17 mouse cellular contexts compared by ENCODE assay signal in the genomic region with DNA sequence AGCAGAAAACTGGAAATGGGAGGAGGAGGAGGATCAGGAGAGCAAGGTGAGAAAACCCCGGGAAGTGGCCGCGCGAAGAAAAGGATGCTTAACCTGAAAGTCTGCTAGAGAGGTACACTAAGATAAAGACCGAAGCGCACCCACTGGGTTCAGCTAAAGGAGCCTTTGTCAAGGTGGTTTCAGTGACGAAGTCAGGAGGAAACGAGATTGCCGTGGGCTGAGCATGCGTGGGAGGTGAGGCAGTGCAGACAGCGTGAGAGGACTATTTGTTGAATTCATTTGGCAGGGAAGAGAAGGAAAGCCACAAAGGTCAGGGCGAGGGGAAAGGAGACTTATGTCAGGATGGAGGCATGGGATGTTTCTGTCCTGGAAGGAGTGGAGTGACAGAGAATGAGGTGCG.
DNase-seq lines count a peak whose midpoint lies in the region; ATAC-seq and TF ChIP-seq lines count a peak whose summit lies in the region.
"Had no signal": no experiment of that assay in that cellular context is flagged by ENCODE, and none has a peak within 500 bp of the region (broad histone marks: within the 10 kb centered on the region; RNA-seq: fewer than 3 reads in every experiment).

No protein-coding gene starts in this region.

- H3K36me3 ChIP-seq in CH12.LX (replicated peaks in 1 of 2; ENCODE audit: control insufficient read depth in 1 of 2, insufficient read depth in 1 of 2, low read length in 1 of 2) = no peaks in the 10 kb centered on the region
- H3K36me3 ChIP-seq in heart, embryonic 12.5 days = no peaks in the 10 kb centered on the region
- H3K36me3 ChIP-seq: forebrain, embryonic 12.5 days; limb, embryonic 15.5 days had no signal

- H3K27ac ChIP-seq in left cerebral cortex, adult 2 months = no peak overlapping the region
- H3K27ac ChIP-seq in CH12.LX (ENCODE audit: insufficient read depth, low read depth) = no peak overlapping the region
- no peak overlapping the region for H3K27ac ChIP-seq in heart, embryonic 12.5 days (ENCODE audit: poor library complexity, severe bottlenecking)
- H3K27ac ChIP-seq: forebrain, embryonic 12.5 days; limb, embryonic 15.5 days had no signal

- intact Hi-C loops in left cerebral cortex, adult 2 months (cut with DNase I) = no loop called here
- intact Hi-C loops in left cerebral cortex, postnatal 14 days (cut with DNase I) = no loop called here

- no peak for TF ChIP-seq POLR2A in CH12.LX (IDR thresholded peaks at IDR 0.05; ENCODE audit: low read depth, low read length)

- no peak overlapping the region for H3K9ac ChIP-seq in CH12.LX (ENCODE audit: insufficient read depth, low read depth)
- H3K9ac ChIP-seq in heart, embryonic 12.5 days = no peak overlapping the region
- H3K9ac ChIP-seq: forebrain, embryonic 12.5 days; limb, embryonic 15.5 days had no signal

- no peak for TF ChIP-seq CTCF in left cerebral cortex, adult 2 months (IDR thresholded peaks at IDR 0.05)
- TF ChIP-seq CTCF in CH12.LX (conservative IDR thresholded peaks at IDR 0.05 in 1 of 2, IDR thresholded peaks at IDR 0.05 in 1 of 2; ENCODE audit: low read depth in 2 of 2, low read length in 2 of 2) = no peak

- ATAC-seq in heart, embryonic 12.5 days (ENCODE audit: insufficient number of reproducible peaks, low FRiP score) = no peak

- no peak overlapping the region for H3K4me3 ChIP-seq in left cerebral cortex, adult 2 months
- no peak overlapping the region for H3K4me3 ChIP-seq in CH12.LX (replicated peaks in 1 of 3; ENCODE audit: low read depth in 2 of 3, low read length in 2 of 3, poor library complexity in 1 of 3)
- H3K4me3 ChIP-seq in heart, embryonic 12.5 days = no peak overlapping the region
- H3K4me3 ChIP-seq: forebrain, embryonic 12.5 days; limb, embryonic 15.5 days; megakaryocyte, embryonic 14.5 days had no signal

- TF ChIP-seq EP300 in CH12.LX (IDR thresholded peaks at IDR 0.05; ENCODE audit: low read length) = no peak

- dilution Hi-C loops in CH12.LX (cut with MboI; ENCODE audit: extremely low pct_ligation_motif_present, extremely low pct_unique_long_range_greater_than_20kb, low sequenced_read_pairs) = no loop called here

- in situ Hi-C loops in CH12.LX (cut with MboI; ENCODE audit: low pct_ligation_motif_present, low pct_unique_long_range_greater_than_20kb, low sequenced_read_pairs) = no loop called here

- no peak overlapping the region for H3K4me2 ChIP-seq in CH12.LX (ENCODE audit: insufficient read depth, low read depth, poor library complexity, severe bottlenecking)
- no peak overlapping the region for H3K4me2 ChIP-seq in heart, embryonic 12.5 days
- H3K4me2 ChIP-seq: forebrain, embryonic 12.5 days; limb, embryonic 15.5 days had no signal

- H3K4me1 ChIP-seq in CH12.LX (ENCODE audit: control insufficient read depth in 1 of 2, insufficient read depth in 2 of 2) = peaks cover 6 to 22% of the 10 kb centered on the region in 2 experiments
- no peaks in the 10 kb centered on the region for H3K4me1 ChIP-seq in heart, embryonic 12.5 days (replicated peaks)
- H3K4me1 ChIP-seq: forebrain, embryonic 12.5 days; limb, embryonic 15.5 days; megakaryocyte, embryonic 14.5 days had no signal

- no peaks in the 10 kb centered on the region for H3K79me2 ChIP-seq in CH12.LX (replicated peaks; ENCODE audit: control insufficient read depth, extremely low read depth, insufficient read depth, poor library complexity, severe bottlenecking)

- no peak for TF ChIP-seq RAD21 in CH12.LX (IDR thresholded peaks at IDR 0.05; ENCODE audit: low read depth, low read length)

- H3K27me3 ChIP-seq in CH12.LX (replicated peaks) = no peaks in the 10 kb centered on the region
- H3K27me3 ChIP-seq in heart, embryonic 12.5 days (replicated peaks) = no peaks in the 10 kb centered on the region
- H3K27me3 ChIP-seq: forebrain, embryonic 12.5 days; limb, embryonic 15.5 days had no signal

- WGBS in heart, embryonic 12.5 days = 60% methylated on average over 13 of the region's 13 CpGs

- DNase-seq in left cerebral cortex, adult 2 months (ENCODE audit: extremely low spot score in 1 of 2, low spot score in 2 of 2) = peak; percentile 22 to 27
- no peak for DNase-seq in left cerebral cortex, adult 11 months (ENCODE audit: low spot score)
- no peak for DNase-seq in CH12.LX (ENCODE audit: extremely low read depth)
- peak; percentile 8 to 24 for DNase-seq in left cerebral cortex, postnatal 14 days (ENCODE audit: low spot score in 2 of 2)
- DNase-seq in thymus, postnatal 36 days = peak; percentile 8 to 17
- no peak for DNase-seq in spleen, postnatal 10 days (ENCODE audit: low spot score in 2 of 2)
- DNase-seq: adrenal gland, adult 8-10 months; cerebellum, adult 11 months; cerebellum, postnatal 25 days; heart, postnatal 4 days; kidney, adult 9 months; kidney, postnatal 36 days; lung, postnatal 14 days had no signal

- no peaks in the 10 kb centered on the region for H3K9me3 ChIP-seq in CH12.LX (replicated peaks; ENCODE audit: low read length)
- H3K9me3 ChIP-seq in heart, embryonic 12.5 days (replicated peaks) = no peaks in the 10 kb centered on the region
- H3K9me3 ChIP-seq: forebrain, embryonic 12.5 days; limb, embryonic 15.5 days had no signal

TF ChIP-seq in CH12.LX, 34 proteins besides CTCF, POLR2A, EP300 and RAD21:
- TF ChIP-seq NRF1 (IDR thresholded peaks at IDR 0.05; ENCODE audit: low read depth, low read length) (peak; percentile 68), MYC (IDR thresholded peaks at IDR 0.05; ENCODE audit: low read depth, low read length) (no peak)

Comparison
In these comparisons a context has a peak if more than half of its experiments do, and no peak if none do; other contexts are left out.
1. DNase-seq: peak in left cerebral cortex, adult 2 months (2 of 2), left cerebral cortex, postnatal 14 days (2 of 2) and thymus, postnatal 36 days (2 of 2); none in left cerebral cortex, adult 11 months (single experiment), CH12.LX (single experiment) and spleen, postnatal 10 days (0 of 2).